Mouse (Mus musculus): ENCODE results near the gene Tmem91.

DNA sequence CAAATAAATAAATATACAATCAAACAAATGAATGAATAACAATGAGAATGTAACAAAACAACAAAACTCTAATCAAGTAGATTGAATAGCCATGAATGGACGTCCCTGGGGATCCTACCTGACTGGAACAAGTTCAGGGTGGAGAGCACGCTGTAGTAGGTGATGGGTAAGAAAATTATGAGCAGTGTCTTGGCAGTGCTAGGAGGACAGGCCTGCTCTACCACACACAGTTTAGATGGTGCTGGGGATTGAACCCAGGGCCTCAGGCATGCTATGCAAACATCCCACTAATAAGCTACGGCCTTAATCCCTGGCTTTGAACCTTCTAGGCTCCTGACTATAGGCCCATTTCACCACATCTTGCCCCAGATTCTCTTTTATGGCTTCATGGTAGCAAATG is 42.5 kb upstream of the Tmem91 start:
- TF ChIP-seq POLR2A (IDR thresholded peaks at IDR 0.05; ENCODE audit: borderline replicate concordance, insufficient read depth, low read length), result no peak
- TF ChIP-seq CTCF (IDR thresholded peaks at IDR 0.05; ENCODE audit: borderline replicate concordance, insufficient read depth, low read depth, low read length), result no peak
